Mouse (Mus musculus) cerebellum, adult 18-20 months (tissue): Measurements from ENCODE around the gene Daam1.

ENCODE experiments used
- DNase-seq, 2 experiments: peaks; one replicate each; pipeline ENCODE4 v3.0.0; 2021

Daam1 gene

DNA sequence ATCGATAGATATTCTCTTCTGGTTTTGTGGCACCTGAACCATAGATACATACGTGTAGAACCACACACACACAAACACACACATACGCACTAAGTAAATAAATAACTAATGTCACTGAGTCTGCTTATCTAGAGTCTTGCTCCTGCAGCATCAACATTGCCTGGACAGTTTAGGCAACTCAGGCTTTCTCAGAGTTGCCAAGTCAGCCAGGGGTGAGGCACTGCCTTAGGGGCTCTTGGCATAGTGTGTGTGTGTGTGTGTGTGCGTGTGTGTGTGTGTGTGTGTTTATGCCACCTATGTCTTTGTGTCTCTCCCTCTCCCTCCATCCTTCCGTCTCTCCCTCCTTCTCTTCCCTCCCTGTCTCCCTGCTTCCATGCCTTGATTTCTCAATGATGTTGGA, 110.4 kb downstream of the Daam1 start:
- no peak for DNase-seq

DNA sequence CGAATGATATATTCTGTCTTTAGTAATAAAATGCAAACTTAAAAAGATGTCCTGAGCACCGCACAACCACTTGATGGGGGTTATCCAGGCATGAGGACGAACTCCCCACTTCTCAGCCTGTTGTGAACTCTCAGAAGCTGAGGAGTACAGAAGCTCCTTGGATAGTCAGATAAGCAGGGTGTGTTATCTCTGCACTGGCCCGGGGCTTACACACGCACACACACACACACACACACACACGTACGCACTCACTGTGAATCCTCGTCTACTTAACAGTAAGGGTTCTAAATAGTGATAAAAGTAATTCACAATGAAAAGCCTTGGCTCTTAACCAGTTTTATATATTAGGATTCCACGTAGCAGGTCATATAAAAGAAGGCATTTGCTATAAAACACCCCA, 112.2 kb downstream of the Daam1 start:
- no peak for DNase-seq

DNA sequence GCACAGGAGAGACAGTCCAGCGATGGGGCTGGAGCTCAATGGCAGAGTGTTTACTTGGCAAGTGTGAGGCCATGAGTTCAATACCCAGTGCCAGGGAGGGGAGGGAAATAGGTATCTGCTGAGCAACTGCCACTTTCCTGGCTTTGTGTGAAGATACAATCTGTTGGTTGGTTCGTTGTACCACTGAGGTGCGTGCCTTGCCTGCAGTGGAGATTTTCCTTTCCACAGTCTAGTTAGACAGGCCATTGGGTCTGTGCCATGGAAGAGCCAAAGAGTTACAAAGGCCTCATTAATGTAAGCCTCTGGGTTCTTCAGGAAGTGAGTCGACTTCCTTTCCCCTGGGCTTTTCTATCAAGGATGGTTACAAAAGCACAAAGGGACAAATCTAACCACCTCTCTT, 112.8 kb downstream of the Daam1 start:
- no peak for DNase-seq

GRCm38 (mm10) chr12:71945844-71946243, 115.0 kb downstream of the Daam1 start:
- no peak for DNase-seq

GRCm38 (mm10) chr12:71946448-71946847, 115.6 kb downstream of the Daam1 start:
- no peak for DNase-seq

- DNase-seq = no peak
These were observed 118.1 kb downstream of the Daam1 start for GRCm38 (mm10) chr12:71948972-71949371.

DNA sequence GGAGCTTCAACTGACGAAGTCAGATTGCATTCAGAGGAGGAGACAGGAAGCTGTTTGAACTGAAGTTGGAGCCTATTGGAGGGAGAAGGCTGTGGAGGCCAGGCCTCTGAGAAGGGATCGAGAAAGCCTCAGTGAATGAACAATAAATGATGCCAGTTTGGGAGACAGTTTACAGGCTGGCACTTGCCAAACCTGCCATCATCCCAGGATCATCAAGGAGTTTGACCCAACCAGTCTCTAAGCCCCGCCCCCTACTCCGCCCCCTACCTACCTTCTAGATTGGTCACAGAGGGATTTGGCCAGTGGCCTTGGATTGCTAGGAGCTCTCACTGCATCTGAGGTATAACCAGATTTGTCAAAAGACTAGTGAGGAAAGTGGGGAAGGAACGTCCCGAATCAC, 118.7 kb downstream of the Daam1 start:
- DNase-seq = no peak

DNA sequence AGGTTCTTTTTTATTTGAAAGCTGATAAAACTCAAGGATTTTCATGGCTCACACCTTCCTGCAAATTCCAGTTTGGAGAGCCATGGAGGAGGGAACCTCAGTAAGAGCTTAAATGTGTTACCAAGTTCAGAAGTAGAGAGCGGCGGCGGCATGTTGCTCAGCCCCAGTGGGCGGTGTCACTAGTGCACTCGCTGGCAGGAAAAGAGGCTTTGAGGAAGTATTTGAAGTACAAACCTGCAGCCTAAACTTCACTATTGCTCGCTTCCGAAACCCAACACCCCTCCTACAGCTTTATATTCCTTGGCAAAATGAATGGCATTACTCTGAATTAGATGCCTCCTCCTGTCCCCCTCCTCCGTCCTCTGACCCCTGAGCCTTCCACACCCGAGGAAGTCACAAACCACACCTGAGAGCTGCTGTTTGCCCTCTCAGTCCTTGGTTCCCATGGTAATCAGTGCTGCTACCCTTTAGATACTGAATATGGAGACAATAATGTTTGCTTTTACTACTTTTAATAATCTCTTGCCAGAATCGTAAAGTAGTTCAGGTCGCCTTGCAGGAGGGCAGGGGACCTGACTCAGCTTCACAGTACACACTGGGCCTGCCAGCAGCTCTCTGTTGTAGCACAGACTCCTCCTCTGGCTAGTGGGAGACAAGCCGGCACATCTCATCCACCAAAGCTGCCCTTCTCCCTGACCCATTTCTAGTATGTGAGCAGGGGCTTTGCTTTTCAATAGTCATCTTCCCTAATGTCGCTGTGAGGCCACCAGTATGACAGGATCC, 119.4 kb downstream of the Daam1 start:
- DNase-seq = no peak

- no peak for DNase-seq
These were observed 123.5 kb downstream of the Daam1 start for GRCm38 (mm10) chr12:71954180-71954935.

DNA sequence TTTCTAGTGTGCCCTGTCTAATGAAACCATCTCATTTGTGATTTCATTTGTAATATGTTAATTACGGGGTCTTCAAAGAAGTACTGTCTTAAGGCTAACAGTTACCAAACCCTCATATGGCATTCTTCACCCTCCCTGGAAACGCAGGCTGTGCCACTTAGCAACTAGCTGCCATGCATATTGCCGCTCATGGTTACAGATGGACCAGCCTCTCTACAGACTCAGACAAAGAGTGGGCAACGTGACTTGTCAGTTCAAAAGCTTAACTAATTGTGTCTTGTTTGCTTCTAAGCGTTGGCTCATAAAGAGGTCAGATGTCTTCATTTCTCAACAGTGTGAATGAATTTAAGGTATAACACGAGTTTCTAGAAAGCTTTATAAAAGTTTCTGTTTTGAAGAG, 126.1 kb downstream of the Daam1 start:
- DNase-seq = no peak

DNA sequence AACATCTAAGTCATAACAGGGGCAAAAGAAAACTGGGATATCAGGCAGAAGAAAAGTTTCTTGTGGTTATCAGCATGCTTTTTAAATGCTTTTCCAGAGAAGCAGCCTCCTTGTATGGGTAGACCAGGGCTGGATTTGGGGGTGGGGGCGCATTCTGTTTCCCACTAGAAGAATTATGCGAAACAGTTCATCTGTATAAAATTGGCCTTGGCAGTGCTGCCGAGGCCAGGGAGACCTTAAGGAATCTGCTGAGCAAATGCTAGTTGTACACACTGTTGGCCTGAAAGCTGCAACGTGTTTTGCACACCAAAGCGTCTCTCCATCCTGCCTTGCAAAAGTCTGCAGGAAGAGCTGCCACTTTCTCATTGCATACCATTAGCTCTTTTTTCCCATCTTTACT, 126.6 kb downstream of the Daam1 start:
- no peak for DNase-seq

DNA sequence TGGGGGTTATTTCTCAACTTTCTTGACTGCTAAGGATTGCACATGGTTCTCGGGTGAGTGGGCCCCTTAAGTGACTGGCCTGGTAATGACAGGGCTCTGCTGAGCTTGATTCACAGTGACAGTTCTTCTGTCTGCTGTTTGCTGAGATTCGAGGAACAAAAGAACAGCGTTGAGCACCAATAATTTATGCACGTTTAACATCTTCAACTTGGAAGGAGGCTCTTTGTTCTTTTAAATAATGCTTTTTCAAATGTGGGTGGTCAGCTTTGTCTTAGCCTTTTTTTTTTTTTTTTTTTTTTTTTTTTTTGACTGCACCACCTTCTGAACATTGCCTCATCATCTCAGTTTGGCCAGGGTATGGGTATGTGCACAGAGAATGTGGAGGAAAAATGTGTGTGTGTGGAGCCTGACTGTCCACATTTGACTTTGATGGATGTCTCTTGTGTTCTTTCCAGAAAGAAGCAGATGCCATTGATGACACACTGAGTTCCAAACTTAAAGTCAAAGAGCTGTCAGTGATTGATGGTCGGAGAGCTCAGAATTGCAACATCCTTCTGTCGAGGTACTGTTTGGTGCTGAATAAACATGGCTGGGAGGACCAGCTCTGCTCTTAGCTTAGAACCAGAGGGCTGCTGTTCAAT, 128.6 kb downstream of the Daam1 start:
- DNase-seq = no peak

GRCm38 (mm10) chr12:71961671-71962070, 130.8 kb downstream of the Daam1 start:
- no peak for DNase-seq

DNA sequence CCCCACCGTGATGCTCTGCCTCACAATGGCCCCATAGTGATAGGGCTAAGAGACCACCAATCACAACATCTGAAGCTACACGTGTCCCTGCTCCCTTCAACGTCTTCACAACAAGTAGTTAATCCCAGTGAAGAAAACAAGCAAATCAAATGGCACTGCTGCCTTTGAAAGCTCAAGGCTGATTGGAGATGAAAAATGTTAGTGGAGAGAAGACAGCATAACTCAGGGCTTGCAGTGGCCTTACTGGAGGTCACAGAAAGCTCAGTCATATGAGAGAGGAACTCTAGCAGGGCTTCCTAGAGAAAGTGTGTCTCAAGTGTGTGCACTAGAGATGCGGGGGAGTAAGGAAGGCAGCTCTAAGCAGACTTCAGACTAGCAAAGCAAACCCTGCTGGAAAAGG, 131.7 kb downstream of the Daam1 start:
- no peak for DNase-seq

GRCm38 (mm10) chr12:71968592-71968991, 137.7 kb downstream of the Daam1 start:
- DNase-seq = no peak

- DNase-seq = no peak
These were observed 138.1 kb downstream of the Daam1 start for GRCm38 (mm10) chr12:71969022-71969421.

GRCm38 (mm10) chr12:71969439-71969838, 138.6 kb downstream of the Daam1 start:
- DNase-seq = no peak

DNA sequence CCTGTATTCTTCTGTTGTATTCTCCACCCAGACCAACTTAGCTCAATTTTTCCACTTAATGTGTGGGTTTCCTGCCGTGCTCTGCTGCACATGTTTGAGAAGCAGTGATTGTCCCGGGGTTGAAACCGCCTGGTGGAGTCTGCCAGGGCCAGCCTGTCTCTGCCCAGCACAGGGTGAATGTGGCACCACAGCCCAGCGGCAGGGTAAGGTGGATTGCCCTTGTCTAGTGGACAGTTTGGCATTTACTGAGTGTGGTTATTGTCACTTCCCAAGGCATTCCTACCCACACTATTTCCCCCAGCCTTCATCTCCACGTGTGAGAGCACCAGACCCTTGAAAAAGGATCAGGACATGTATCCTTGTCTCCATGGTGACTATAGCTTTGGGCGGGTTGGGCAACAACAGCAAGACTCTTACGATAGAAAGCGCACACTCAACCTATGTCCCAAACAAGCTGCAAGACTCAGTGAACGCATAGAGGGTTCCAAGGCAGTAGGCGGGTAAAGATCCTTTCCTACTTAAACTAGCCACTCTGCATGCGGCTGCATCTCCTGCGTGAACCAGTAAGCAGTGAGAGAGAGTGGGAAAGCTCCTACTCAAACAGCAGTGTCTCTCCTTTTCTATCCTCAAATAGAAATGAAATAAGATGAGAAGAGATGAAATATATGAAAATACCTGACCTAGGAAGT, 139.2 kb downstream of the Daam1 start:
- DNase-seq = no peak

- DNase-seq = no peak
These were observed 140.1 kb downstream of the Daam1 start for GRCm38 (mm10) chr12:71970791-71971654.

- no peak for DNase-seq
These were observed 141.2 kb downstream of the Daam1 start for GRCm38 (mm10) chr12:71972126-71972525.

- no peak for DNase-seq
These were observed 141.9 kb downstream of the Daam1 start for GRCm38 (mm10) chr12:71972619-71973266.

DNA sequence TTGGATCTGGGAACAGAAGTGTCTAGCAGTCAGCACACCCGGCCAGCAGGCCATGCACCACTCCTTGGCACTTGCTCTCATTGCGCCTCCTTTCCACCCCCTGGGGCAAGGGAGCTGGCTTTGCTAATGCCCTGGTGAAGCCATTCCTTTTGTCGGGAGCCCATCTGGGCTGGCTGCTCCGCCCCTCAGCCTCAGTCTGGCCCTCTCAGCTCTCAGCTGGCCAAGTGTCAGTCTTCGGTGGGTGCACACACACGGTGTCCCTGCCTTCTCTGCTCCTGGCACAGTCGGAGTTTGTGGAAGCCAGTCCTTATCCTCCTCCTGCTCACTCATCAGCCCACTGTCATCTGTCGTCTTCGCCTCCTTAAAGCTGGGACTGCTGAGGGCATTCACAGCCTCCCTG, 142.7 kb downstream of the Daam1 start:
- DNase-seq = peak; percentile 29 to 47
